Mouse (Mus musculus) fat pad, adult 2 months (tissue): ENCODE results near the gene Phf19.

ENCODE experiments used
- DNase-seq: peaks from one replicate; pipeline ENCODE4 v3.0.0-alpha.2; 2011; ENCODE audit warnings: low read depth, low spot score; ENCODE audit errors: extremely low read depth

Phf19 gene

DNA sequence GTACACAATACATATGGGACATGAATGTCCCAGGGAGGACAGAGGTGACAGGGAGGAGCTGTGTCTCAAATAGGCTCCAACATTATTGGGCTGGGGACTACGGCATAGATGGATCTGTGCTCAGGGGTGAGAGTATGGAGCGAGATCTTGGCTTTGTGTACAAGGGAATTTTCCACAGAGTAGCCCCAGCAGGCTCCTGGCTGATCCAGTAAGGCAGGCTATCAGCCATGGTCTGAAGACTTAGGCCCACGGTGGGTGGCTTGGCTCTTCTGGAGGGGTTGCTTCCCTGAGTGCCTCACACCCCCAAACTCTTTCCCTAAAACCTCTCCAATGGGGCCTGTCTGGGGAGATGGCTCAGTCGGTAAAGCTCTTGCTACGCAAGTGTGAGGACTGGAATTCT lies 26.4 kb upstream of the Phf19 start:
- no peak for DNase-seq

DNA sequence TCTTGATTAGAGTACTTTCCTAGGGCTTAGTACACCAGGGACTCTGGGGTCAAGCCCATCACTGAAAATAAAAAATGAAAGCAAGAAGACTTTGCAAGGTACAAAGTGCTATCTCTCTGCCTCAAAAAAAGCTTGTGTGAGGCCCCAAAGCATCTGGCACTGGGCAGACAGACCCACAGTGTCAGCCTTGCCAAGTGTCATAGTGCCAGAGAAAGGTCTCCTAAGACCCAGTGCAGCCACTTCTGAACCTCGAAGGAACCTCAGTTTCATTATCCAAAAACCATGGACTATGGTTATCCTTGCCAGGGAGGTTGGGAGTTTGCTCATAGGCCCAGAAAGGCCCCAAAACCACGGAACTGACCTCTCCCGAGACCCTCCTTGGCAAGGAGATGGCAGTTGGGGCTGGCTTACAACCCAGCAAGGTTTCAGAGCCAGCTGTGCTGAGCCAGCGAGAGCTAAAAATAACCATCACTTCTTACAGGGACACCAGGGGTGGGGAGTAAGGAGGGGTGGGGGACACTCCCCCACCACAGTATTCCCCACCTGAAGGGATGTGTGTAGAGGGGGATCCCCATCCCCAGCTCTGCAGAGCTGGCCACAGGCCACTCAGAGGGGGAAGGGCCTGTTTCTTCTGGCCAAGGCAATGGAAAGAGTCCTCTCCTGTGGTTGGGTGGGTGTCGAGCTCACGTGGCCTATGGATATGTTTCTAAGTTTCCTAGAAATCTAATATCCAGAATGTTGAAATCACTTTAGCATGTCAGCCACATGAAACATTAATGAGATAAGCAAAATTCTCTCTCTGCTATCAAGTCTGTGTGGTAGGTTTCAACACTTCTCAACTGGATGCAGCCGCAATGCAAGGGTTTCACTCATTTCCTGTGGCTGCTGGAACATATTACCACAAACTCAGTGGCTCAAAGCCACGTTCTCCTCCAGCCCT lies 24.7 kb upstream of the Phf19 start:
- no peak for DNase-seq

DNA sequence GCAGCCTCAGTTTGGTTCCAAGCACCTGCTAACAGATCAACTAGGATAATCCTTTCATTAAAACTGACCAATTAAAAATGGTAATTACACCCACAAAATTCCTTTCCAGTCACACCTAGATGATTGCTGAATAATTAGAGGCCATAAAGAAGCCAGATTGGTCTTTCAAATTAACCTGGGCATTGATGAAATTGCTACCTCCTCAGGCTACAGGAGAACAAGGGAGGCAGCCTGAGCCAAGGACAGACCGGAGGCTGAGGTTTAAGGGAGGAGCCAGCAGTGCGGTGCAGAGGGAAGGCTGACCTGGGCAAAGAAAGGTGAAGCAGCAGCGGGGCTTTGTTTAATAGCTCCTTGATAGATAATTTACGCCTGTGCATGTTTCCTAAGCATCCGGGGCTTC lies 23.6 kb upstream of the Phf19 start:
- DNase-seq = peak; percentile 67

DNA sequence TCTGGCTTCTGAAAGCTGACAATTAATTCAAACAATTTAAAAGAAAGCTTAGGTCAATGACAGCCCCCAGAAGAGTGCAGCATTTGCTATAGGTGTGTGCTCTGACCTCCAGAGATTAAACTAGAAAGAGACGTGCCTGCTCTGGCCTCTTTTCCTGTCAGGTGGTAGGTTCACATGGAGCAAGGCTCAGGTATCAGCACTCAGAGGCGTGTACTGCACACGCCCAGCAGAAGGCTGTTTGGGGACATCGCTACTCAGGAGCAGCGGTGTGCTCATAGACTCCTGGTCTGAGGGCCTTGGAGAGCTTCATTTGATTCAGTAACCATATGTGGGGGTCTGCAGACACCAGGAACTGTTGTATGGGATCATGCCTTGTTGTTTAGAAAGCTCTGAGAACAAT lies 13.5 kb upstream of the Phf19 start:
- DNase-seq = no peak

DNA sequence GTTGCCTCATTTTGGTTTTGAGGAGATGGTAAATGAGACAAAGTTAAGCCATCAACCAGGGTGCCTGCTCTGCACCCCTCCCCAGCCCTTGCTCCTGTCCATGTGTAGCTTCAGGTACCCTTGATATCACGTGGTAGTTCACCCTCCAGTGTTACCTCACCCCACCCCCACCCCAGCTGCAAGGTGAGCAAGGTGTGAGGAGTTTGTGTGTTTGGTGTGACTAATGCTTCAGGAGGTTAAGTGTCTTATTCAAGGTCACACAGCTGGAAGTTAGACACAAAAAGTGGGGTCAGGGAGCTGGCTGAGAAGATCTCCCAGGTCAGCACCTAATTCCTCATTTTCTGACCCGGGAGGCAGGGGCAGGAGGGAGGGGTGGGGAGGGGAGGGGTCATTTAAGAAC lies 8.9 kb upstream of the Phf19 start:
- no peak for DNase-seq

DNA sequence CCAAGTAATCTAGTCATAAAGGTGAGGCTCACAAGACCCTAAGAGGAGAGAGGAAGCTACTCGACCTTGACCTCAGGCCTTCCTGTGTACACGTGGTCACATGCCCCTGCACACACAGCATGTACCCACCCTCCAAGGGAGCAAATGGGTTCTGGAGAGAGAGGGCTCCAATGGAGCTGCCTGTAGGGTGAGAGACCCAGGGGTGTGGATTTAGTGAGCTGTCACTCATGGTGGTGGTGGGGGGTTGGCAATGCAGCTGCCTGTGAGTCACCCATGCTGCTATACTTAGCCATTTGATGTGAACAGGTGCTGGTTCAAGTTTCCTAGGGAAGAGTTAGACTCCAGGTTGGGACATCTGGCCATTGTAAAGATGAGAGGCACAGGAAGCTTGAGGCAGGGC lies 6.3 kb upstream of the Phf19 start:
- DNase-seq = no peak

DNA sequence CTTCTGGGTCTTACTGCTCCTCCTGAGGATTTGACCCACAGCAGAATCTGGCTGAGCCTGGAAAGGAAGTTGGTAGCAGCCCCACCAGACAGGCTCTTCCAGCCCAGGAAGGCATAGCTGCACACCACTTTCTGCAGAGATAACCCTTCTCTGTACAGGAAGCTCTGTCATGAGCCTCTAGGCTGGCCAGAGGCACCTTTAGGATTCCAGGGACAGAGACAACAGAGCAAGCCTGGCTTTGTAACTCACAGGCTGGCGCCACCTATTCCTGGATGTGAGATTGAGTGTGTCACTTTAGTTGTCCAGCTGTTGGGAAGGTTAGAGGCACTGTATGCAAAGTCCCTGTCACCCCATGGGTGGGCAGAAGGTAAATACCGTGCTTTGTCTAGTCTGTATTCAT lies 1.3 kb upstream of the Phf19 start:
- no peak for DNase-seq

DNA sequence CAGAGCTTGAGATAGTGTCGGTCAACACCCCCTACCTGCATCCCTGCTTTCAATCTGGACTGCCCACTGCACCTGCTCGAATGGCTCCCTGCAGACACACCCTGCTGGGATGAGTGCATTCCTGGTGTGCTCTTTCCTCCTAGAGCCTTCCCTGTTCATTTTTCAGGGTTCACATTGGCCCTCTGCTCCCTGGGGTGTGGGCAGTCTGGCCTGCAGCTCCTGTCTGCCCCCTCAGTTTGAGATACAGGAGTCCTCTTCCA lies 927 bp upstream of the Phf19 start:
- no peak for DNase-seq

DNA sequence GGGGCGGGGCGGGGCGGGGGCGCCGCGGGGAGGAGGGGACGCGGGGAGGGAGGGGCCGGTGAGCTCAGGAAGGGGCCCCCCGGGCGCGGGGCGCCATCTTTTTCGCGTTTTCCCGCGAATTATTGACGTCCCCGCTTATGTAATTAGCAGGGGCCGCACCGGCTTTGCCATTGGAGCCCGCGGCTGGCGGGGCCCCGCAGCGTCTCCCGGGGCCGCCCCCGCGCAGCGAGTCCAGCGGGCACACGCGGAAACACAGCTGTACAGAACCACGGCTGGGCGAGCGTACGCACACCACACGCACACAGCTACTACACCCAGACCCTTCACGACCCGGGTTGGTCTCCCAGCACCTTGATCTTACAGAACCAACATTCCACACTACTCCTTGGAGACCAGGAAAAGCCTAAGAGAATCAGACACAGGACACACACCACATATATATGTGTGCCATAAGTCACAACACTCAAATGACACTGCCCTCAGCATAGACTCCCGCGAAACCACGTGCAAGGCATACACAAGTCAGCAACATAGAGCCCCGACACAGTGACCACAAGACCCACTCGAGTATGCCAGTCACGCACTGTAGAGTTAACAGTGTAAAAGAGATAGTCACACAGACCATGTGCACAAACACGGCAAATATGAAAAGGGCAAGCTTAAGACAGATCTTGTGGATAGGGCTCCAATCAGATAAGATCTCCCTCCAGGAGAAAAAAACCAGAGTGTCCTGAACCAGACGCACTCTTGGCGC lies 420 bp upstream of the Phf19 start:
- DNase-seq = no peak

DNA sequence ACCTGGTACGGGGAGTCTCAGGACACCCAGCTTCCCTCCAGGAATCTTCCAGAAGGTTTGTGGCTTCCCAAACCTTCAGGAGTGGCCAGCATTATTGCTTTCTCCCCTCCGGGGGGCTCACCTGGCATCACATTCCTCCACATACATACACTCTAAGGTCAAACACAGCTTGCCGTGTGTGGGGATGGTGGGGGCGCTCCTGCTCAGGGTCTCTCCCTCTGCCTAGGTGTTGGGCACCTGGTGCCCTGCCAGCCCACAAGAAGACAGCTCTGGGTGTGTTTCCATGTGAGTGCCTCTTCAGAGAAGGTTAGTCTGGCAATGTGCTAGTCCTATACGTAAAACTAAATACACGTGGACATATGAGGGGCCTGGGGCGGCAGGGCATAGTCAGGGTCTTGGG lies 1.2 kb downstream of the Phf19 start:
- DNase-seq = no peak

DNA sequence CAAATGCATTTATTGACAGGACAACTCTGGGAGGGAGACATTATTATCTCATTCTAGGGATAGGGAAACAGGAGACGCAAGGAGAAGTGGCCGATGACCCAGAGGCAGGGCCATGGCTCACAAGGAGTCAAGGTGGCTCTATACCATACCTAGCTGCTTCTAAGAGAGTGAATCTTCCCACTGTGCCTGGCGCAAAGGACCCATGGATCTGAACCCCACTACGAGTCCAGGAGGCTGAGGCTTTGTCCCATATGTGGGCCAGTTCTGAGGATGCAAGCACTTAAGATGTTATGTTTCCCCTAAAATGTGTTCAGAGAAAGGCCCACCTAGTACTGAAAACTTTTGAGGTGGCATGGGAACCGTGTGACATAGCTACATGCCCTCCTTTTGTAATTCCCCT lies 2.0 kb downstream of the Phf19 start:
- no peak for DNase-seq

DNA sequence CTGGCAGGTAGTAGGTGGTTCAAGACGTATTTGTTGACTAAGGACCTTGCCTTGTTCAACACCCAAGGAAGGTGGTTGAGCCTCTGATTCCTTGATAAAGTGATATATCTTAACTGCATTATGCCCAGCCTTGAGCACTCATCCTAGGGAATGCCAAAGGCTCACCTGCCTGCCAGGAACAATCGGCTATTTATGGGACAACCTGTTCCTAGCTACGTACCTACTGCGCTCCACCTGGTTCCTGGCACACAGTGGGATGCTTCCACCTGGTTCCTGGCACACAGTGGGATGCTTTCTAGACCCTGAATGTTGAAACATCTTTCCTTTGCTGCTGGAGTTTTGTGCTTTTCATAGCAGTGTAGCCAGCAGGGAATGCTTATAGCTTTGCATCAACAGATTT lies 4.1 kb downstream of the Phf19 start:
- DNase-seq = no peak

DNA sequence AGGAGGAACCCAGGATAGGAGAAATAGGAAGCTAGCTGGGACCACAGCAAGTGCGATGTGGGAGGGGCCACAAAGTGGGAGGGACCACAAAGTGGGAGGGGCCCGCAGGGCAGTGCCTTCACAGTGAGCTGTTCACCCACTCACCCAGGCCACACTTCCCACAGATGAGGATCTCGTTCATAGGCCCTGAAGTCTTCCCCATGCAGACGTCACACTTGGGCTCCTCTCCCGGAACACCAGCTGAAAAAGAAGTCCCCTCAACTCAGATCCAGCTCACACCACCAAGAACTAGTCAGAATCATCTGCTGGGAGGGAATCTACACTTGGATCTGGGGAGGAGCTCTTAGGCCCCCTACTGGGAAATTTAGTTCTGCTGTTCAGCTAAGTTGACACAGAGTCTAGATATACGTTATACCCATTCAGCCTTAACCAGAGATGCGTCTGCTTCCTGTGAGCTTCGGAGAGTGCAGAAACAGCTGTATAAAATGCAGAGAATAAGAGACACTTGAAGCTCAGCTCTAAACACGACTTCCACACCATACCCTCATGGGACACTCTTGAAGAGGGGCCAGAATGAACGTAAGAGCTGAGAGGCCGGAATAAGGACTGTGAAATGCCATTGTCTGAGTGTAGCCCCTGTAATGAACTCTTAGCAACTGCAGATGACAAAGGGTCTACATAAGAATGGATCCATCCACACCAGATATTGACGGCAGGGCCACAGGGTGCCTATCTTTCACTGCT lies 6.8 kb downstream of the Phf19 start:
- DNase-seq = no peak

DNA sequence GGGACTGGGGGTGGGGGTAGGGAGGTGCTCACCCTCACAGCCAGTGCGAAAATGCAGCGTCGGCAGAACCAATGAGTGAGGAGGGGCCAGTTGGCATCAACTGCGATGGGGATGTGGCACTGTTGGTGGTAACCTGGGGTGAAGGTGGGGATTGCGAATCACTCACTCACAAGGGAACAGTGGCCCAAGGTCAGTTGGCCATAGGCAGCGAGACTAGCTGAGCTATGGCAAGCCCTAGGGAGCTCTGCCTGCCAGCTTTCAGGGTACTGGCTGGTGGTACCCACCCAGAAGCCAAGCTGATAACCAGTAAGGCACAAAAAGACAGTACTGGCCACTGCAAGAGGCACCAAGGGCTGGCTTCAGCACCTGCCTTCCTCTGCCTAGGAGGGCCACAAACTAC lies 7.4 kb downstream of the Phf19 start:
- DNase-seq = no peak

DNA sequence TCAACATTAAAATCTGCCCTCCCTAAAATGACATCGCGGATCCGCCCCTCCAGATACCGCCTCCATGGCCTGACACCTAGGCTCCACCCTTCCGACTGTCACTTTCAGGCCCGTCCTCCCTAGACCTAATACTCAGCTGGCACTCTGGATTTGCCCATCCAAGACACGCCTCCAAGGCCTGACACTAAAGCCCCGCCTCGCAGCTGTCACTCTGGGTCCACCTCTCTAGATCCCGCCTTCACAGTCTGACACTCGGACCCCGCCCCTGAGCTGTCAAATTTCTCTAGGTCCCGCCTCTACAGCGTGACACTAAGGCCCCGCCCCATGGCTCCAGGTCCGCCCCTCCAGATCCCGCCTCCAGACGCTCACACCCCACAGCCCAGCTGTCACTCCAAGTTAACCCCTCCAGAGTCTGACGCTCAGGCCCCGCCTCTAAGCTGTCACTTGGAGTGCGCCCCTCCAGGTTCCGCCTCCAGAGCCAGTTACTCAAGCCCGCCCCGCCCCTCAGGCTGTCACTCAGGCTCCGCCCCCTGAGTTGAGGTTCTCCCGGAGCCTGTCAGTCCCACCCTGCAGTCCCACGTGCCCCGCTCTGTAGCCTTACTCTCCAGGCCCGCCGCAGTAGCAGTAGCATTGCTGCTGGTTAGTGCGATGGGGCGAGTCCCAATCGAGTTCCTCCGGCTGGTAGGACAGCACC lies 8.8 kb downstream of the Phf19 start:
- peak; percentile 99 for DNase-seq

DNA sequence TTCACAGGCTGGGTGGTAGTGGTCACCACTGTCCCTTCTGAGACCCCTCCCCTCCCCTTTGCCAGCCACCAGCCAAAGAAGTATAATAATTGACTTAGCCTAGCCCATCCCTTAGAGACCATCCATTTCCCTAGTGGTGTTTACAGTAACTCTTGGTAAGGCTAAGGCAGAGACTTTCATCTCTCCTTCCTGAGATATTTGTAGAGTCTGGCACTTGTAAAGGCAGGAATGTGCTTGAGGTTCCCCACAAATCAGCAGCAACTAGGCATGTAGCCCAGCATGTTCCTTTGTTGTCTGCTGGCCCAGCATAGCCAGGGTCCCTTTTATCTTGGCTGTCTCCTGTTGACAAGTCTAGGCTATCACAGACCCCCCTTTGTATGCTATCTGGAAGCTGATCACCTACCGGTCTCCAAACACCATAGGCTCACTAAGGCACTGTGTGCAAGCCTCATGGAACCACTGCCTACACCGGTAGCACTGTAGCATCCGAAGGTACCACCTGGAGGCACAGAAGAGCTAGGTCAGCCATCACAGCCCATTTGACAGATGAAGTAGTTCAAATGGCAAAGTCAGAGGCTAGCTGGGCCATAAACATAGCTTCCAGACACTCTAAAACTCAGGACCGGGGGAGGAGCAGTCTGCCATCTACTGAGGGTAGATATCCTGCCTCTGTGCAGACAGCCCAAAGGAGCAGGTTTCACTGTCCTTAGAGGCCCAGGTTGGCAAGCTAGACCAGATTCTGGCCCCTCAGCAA lies 10.0 kb downstream of the Phf19 start:
- DNase-seq = no peak

DNA sequence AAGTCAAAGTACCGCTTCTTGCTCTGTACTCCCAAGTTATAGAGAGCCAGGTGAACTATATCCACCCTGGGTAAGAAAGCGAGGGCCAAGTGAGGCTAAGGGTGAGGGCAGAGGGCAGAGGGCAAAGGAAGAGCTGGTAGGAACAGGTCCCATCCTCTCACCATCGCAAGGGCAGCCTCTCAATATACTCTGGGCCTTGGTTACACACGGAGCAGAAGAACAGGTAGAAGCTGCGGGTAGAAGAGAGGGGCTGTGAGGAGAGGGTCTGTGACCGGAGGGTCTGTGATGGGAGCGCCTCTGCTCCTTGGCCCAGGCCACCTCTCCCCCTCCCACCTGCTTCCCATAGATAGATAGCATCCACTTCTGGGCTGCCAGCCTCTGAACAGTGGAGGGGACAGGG lies 10.6 kb downstream of the Phf19 start:
- DNase-seq = no peak

DNA sequence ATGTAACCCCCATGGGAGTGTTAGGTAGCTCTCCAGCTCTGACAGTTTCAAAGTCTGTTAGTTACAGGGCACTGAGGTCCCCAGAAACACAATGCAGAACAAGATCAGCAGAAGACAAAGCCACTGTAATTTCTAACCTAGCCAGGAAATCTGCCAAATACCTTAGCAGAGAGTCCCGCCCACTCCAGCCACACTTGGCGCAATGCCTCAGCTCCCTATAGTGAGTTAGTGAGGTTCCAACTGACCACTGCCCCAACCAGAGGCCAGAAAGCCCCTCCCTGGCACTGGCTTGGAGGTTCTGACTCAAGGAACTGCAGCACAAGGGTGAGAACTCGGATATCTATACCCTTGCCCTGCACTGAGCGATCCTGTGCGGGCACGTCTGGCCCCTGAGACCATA lies 11.1 kb downstream of the Phf19 start:
- peak; percentile 36 for DNase-seq

DNA sequence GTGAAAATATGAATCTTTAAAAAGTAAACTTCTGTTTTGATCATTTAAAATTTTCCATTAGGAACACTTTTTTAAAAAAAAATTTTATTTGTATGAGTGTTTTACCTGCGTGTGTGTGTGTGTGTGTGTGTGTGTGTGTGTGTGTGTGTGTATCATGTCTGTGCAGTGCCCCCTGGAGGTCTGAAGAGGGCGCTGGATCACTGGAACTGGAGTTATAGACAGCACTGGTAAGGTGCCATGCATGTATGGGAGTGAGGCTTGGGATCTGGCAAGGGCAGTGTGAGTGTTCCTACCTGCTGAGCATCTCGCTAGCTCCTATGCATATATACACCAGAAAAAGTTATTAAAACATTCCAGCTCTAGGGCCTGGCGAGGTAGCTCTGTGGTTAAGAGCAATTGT lies 12.1 kb downstream of the Phf19 start:
- DNase-seq = no peak

DNA sequence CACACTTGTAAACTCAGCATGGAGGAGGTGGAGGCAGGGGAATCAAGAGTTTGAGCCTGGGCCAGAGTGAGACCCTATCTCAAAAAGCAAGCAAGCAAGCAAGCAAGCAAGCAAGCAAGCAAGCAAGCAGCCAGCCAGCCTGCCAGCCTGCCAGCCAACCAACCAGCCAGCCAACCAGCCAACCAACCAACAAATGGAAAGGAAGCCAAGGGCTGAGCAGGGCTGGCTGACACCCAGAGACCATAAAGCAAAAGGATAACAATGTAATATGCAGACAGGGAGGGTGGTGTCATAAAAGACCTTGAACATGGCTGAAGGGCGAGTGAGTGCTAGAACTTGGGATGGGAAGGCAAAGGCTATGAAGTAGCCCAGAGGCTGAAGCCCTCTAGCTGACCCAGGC lies 13.4 kb downstream of the Phf19 start:
- DNase-seq = peak; percentile 52

DNA sequence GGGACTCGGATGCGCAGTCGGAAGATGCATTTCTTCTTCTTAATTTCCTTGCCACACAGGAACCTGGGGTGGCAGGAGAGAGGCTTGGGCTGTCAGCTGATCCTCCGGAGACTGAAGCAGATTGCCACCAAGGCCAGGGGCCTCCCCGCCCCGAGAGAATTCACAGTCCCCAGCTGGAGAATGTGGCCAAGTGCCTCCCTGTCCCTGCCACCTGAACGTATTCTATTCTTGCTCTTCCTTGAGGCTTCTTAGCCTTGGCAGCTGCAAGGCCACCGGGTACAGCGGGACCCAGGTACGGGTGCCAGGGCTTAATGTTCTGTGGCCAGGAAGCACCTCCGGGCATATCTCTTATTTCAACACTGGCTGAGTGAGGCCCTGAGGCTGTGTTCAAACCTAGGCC lies 14.1 kb downstream of the Phf19 start:
- peak; percentile 49 for DNase-seq
